Mouse (Mus musculus) heart, embryonic 14.5 days (tissue): ENCODE measurements around the gene Jaml. TPM values are rescaled to one million over a fixed set of nuclear protein-coding genes. Genes with fewer than 3 reads are reported as not detected.

Experiments used
- ATAC-seq: fragments of 200-750 bp; cut with Nextera tagmentation; 2 replicates; pipeline ENCODE4 v1.8.0; 2017; ENCODE audit warnings: low read depth, moderate TSS enrichment; ENCODE audit not compliant: insufficient number of reproducible peaks, insufficient read depth, low FRiP score
- H3K27ac ChIP-seq, 2 experiments: fragments of 200-500 bp in 1 of 2; fragments of 300-500 bp in 1 of 2; sonication (generic) in 1 of 2; replicated peaks in 1 of 2; 2 replicates each; pipeline ENCODE4 v1.5.1; 2012 to 2014; ENCODE audit warnings: low read depth in 2 of 2, low read length in 2 of 2, control low read depth in 1 of 2, mild to moderate bottlenecking in 1 of 2, mixed read lengths in 1 of 2; ENCODE audit not compliant: control insufficient read depth in 1 of 2, insufficient read depth in 1 of 2
- H3K27me3 ChIP-seq: fragments of 300-500 bp; sonication (generic); 2 replicates; pipeline ENCODE4 v1.6.1; 2014; ENCODE audit warnings: mild to moderate bottlenecking, low read length, control low read depth; ENCODE audit not compliant: control insufficient read depth, insufficient read depth
- H3K36me3 ChIP-seq: fragments of 300-500 bp; sonication (generic); 2 replicates; pipeline ENCODE4 v1.6.1; 2014; ENCODE audit warnings: mild to moderate bottlenecking, control low read depth, low read length, mixed read lengths; ENCODE audit not compliant: control insufficient read depth, insufficient read depth
- H3K4me1 ChIP-seq, 2 experiments: fragments of 200-500 bp in 1 of 2; fragments of 300-500 bp in 1 of 2; sonication (generic) in 1 of 2; 2 replicates each; pipeline ENCODE4 v1.6.1; 2012 to 2014; ENCODE audit warnings: low read length in 2 of 2, control low read depth in 1 of 2, mixed read lengths in 1 of 2; ENCODE audit not compliant: control insufficient read depth in 2 of 2, insufficient read depth in 2 of 2
- H3K4me2 ChIP-seq: fragments of 300-500 bp; sonication (generic); 2 replicates; pipeline ENCODE4 v1.6.1; 2014; ENCODE audit warnings: mild to moderate bottlenecking, low read length
- H3K4me3 ChIP-seq, 2 experiments: fragments of 200-500 bp in 1 of 2; fragments of 300-500 bp in 1 of 2; sonication (generic) in 1 of 2; 2 replicates each; pipeline ENCODE4 v1.5.1; 2012 to 2014; ENCODE audit warnings: low read length in 2 of 2, mild to moderate bottlenecking in 2 of 2, control low read depth in 1 of 2, low read depth in 1 of 2, moderate library complexity in 1 of 2; ENCODE audit not compliant: control insufficient read depth in 1 of 2, insufficient read depth in 1 of 2
- H3K9ac ChIP-seq: fragments of 300-500 bp; sonication (generic); 2 replicates; pipeline ENCODE4 v1.6.1; 2014; ENCODE audit warnings: mild to moderate bottlenecking, low read length
- H3K9me3 ChIP-seq: fragments of 300-500 bp; sonication (generic); 2 replicates; pipeline ENCODE4 v1.6.1; 2016; ENCODE audit warnings: low read length, control low read depth; ENCODE audit not compliant: control insufficient read depth
- WGBS: fragments of 180-500 bp; shearing (Covaris S2); extraction: QIAGEN DNeasy Blood & Tissue Kit; methylation state at CpG from one replicate; pipeline ENCODE4 v1.1.7; 2014; 5-methylcytosine and 5-hydroxymethylcytosine counted together
- polyA plus RNA-seq: library from polyadenylated mRNA; unstranded; fragments of >200 nt; fragmentation: Nextera tagmentation; extraction: Ambion mirVana; gene quantifications from 2 replicates; pipeline ENCODE4 v1.2.1, GENCODE M21; 2014

The Jaml gene
- polyA plus RNA-seq, 1 experiment from 2014 or later, result 0.18 TPM

DNA sequence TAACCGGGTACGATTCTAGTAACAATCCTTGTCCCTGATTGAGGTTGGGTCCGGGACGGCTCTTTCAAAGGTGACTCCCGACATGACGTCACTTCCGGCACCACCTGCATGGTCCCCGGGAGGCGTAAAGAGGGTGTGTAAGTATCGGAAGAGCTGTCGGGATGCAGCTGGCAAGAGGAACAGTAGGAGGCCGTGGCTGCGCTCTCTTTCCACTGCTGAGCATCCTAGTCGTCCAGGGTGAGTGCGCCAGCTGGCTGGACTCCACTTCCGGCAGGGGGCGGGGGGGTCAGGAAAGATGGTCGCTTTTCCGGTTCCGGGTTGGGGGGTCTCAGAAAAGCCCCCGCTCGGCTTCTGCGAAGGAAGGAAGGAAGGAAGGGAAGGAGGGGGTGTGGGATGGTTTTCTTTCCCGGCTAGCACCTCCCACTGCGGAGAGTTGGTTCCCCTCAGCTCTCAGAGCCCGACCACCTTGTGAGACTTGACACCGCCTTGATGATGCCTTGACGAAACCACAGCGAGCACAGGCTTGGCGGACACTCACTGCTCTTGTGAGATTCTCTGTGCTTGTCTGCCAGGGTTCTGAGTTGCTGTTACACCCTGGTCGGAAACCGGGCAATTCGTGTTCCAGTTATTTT lies 23.8 kb upstream of the Jaml start, which contains the start of gene Mpzl3:
Gene Mpzl3, plus strand, starts transcription at position 105 of the 632 bp plus-strand sequence.
- Histone ChIP-seq H3K9ac (peak within 1 kb of the TSS; percentile 31; the same call in 1 of the 2 replicates), H3K4me1 (no peaks in the 10 kb centered on the region; a peak in 1 of 4 replicates), H3K36me3 (no peaks in the 10 kb centered on the region), H3K9me3 (no peaks in the 10 kb centered on the region), H3K27me3 (peaks cover 34% of the 10 kb centered on the region), H3K4me2 (peak within 1 kb of the TSS; percentile 65), H3K4me3 (peak within 1 kb of the TSS; percentile 51 to 90), H3K27ac (peak within 1 kb of the TSS; percentile 61 to 94)
- ATAC-seq, result peak; percentile 59
- WGBS, result under 1% methylated on average over 33 of the region's 33 CpGs

GRCm38 (mm10) chr9:45058304-45058940 lies 20.6 kb upstream of the Jaml start:
- no peak for ATAC-seq
- WGBS, result 53% methylated on average over 5 of the region's 5 CpGs
- Histone ChIP-seq H3K27ac (no peak overlapping the region), H3K4me2 (no peak overlapping the region), H3K9ac (no peak overlapping the region), H3K27me3 (peaks cover 42% of the 10 kb centered on the region), H3K9me3 (no peaks in the 10 kb centered on the region), H3K4me3 (no peak overlapping the region), H3K36me3 (no peaks in the 10 kb centered on the region), H3K4me1 (no peaks in the 10 kb centered on the region; a peak in 1 of 4 replicates)

DNA sequence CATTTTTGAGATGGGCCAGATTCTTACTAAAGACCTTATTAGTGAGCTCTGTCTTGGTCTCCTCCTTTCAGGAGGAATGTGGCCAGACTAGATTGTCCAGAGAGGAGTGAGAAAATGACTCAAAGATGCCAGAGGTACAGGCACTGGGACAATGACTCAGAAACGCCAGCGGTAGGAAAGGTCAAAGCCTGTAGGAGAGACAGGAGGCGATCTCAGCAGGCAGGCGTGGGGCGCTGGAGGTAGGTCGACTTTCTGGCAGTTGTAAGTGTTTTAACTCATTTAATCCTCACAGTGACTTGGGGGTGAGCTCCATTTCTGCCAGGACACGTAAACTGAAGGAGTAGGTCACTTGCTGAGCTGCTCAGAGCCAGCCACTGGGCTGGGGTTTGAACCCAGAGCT lies 18.8 kb upstream of the Jaml start:
- Histone ChIP-seq H3K27me3 (peaks cover 31% of the 10 kb centered on the region), H3K36me3 (no peaks in the 10 kb centered on the region), H3K27ac (no peak overlapping the region), H3K4me1 (no peaks in the 10 kb centered on the region; a peak in 1 of 4 replicates), H3K4me2 (no peak overlapping the region), H3K9me3 (no peaks in the 10 kb centered on the region), H3K4me3 (no peak overlapping the region), H3K9ac (no peak overlapping the region)
- no peak for ATAC-seq
- WGBS, result 36% methylated on average over 7 of the region's 7 CpGs

GRCm38 (mm10) chr9:45062677-45063076 lies 16.3 kb upstream of the Jaml start:
- no peak overlapping the region for H3K4me2 ChIP-seq
- 54% methylated on average over 3 of the region's 3 CpGs for WGBS
- no peaks in the 10 kb centered on the region for H3K4me1 ChIP-seq
- no peaks in the 10 kb centered on the region for H3K9me3 ChIP-seq
- ATAC-seq, result no peak
- no peak overlapping the region for H3K4me3 ChIP-seq
- H3K36me3 ChIP-seq, result no peaks in the 10 kb centered on the region
- H3K27me3 ChIP-seq, result peaks cover 25% of the 10 kb centered on the region
- H3K27ac ChIP-seq, result no peak overlapping the region
- H3K9ac ChIP-seq, result no peak overlapping the region

GRCm38 (mm10) chr9:45064421-45064820 lies 14.6 kb upstream of the Jaml start:
- Histone ChIP-seq H3K4me2 (no peak overlapping the region), H3K27me3 (peaks cover 9% of the 10 kb centered on the region), H3K27ac (no peak overlapping the region), H3K4me1 (no peaks in the 10 kb centered on the region), H3K36me3 (no peaks in the 10 kb centered on the region), H3K9me3 (no peaks in the 10 kb centered on the region), H3K4me3 (no peak overlapping the region), H3K9ac (no peak overlapping the region)
- 80% methylated on average over 6 of the region's 6 CpGs for WGBS
- ATAC-seq, result no peak

DNA sequence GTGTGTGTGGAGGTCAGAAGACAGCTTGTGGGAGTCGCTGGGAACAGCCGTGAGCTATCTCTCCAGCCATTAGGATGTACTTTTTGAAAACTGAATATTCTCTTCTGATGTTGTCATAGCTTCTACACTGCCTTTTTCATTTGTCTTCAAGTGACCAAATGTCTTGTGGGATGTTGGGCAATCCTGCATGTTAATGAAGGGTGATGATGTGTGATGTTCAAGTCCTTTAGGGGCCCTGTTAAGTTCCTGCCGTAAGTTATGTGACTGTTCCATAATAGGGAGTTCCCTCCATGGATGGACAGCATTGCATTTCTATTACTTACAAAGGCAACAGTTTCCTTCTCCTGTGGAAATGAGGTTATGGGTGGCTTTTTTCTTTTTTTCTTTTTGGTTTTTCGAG lies 12.2 kb upstream of the Jaml start:
- H3K36me3 ChIP-seq, result no peaks in the 10 kb centered on the region
- WGBS, result 81% methylated on average over 4 of the region's 4 CpGs

DNA sequence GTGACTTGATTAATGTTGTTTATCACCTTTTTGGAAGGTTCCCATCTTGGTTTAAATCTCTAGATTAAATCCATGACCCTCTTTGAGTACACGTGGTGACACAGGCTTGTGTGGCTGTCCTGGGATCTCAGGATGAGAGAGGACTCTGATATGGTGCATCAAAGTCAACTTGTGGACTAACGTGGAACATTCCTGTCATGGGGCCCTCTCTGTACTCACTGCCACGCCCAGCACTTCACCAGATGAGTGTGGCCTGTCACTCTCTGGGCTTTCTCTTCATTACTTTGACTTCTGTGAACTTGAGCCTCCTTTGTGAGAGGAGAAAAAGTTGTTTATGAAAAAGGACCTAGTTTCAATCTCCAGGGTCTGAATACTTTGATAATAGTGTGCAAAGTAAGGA lies 7.2 kb upstream of the Jaml start:
- 38% methylated on average over 3 of the region's 3 CpGs for WGBS

More for the DNA sequence above, 12.2 kb upstream of the Jaml start:
- Histone ChIP-seq H3K27ac (no peak overlapping the region), H3K9ac (no peak overlapping the region), H3K4me1 (no peaks in the 10 kb centered on the region), H3K4me3 (no peak overlapping the region), H3K27me3 (no peaks in the 10 kb centered on the region; the same call in 1 of the 2 replicates), H3K9me3 (no peaks in the 10 kb centered on the region), H3K4me2 (no peak overlapping the region)
- no peak for ATAC-seq

More for the DNA sequence above, 7.2 kb upstream of the Jaml start:
- Histone ChIP-seq H3K4me1 (no peaks in the 10 kb centered on the region), H3K4me2 (no peak overlapping the region), H3K27ac (no peak overlapping the region), H3K9ac (no peak overlapping the region), H3K9me3 (no peaks in the 10 kb centered on the region), H3K4me3 (no peak overlapping the region), H3K36me3 (no peaks in the 10 kb centered on the region), H3K27me3 (no peaks in the 10 kb centered on the region)
- no peak for ATAC-seq
